Mouse (Mus musculus): ENCODE measurements around the gene Polg2. TPM values are rescaled to one million over a fixed set of nuclear protein-coding genes. Genes with fewer than 3 reads are reported as not detected.

Polg2 gene
- total and polyA plus RNA-seq, 3 experiments = 12.1 to 12.5 (median 12.3) TPM

DNA sequence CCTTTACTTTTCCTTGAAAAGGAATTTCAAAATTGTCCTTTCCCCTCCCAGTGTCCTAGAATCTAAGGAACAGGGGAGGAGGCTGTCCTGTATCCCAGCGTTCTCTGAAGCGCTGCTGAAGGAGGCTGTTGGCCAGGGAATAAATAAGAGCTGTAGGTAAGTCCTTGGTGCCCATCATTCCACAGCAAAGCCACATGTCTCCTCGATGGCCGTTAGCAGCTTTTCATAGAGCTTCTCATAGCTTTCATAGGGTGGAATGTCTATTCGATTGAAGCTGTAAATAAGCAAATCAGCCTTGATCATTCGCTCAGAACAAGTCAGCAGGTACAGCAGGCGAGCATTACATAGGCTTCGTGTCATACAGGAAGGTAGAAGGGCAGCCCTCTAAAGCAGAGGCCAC, 43.2 kb upstream of the Polg2 start:
- in situ Hi-C loops (cut with MboI; ENCODE audit: low pct_ligation_motif_present, low pct_unique_long_range_greater_than_20kb, low sequenced_read_pairs) (no loop called here), dilution Hi-C loops (cut with MboI; ENCODE audit: extremely low pct_ligation_motif_present, extremely low pct_unique_long_range_greater_than_20kb, low sequenced_read_pairs) (no loop called here)
- peaks cover 45 to 83% of the 10 kb centered on the region in 2 experiments for H3K36me3 ChIP-seq (replicated peaks in 1 of 2; ENCODE audit: control insufficient read depth in 1 of 2, insufficient read depth in 1 of 2, low read length in 1 of 2)
- no peak overlapping the region for H3K4me2 ChIP-seq (ENCODE audit: insufficient read depth, low read depth, poor library complexity, severe bottlenecking)
- H3K27ac ChIP-seq (ENCODE audit: insufficient read depth, low read depth) = no peak overlapping the region
- no peaks in the 10 kb centered on the region for H3K4me1 ChIP-seq (ENCODE audit: control insufficient read depth in 1 of 2, insufficient read depth in 2 of 2)
- no peaks in the 10 kb centered on the region for H3K79me2 ChIP-seq (replicated peaks; ENCODE audit: control insufficient read depth, extremely low read depth, insufficient read depth, poor library complexity, severe bottlenecking)
- no peaks in the 10 kb centered on the region for H3K27me3 ChIP-seq (replicated peaks)
- no peaks in the 10 kb centered on the region for H3K9me3 ChIP-seq (replicated peaks; ENCODE audit: low read length)
- no peak overlapping the region for H3K9ac ChIP-seq (ENCODE audit: insufficient read depth, low read depth)
- no peak overlapping the region for H3K4me3 ChIP-seq (replicated peaks in 1 of 3; ENCODE audit: low read depth in 2 of 3, low read length in 2 of 3, poor library complexity in 1 of 3)
- no peak for DNase-seq (ENCODE audit: extremely low read depth)
- TF ChIP-seq MXI1 (IDR thresholded peaks at IDR 0.05; ENCODE audit: low read depth, low read length) (no peak), MAX (IDR thresholded peaks at IDR 0.05; ENCODE audit: low read length) (no peak), ZKSCAN1 (IDR thresholded peaks at IDR 0.05; ENCODE audit: borderline replicate concordance, low read depth, low read length) (no peak), RCOR1 (conservative IDR thresholded peaks at IDR 0.05; ENCODE audit: low read depth, low read length) (no peak), ZMIZ1 (IDR thresholded peaks at IDR 0.05; ENCODE audit: low read depth, low read length) (no peak), KAT2A (IDR thresholded peaks at IDR 0.05; ENCODE audit: insufficient replicate concordance, low read length) (no peak), CHD2 (IDR thresholded peaks at IDR 0.05; ENCODE audit: low read length) (no peak), IRF4 (IDR thresholded peaks at IDR 0.05; ENCODE audit: low read depth, low read length) (no peak), NELFE (IDR thresholded peaks at IDR 0.05; ENCODE audit: low read depth, low read length) (no peak), UBTF (IDR thresholded peaks at IDR 0.05; ENCODE audit: low read depth, low read length) (no peak), ZC3H11A (IDR thresholded peaks at IDR 0.05; ENCODE audit: low read depth, low read length) (no peak), NRF1 (IDR thresholded peaks at IDR 0.05; ENCODE audit: low read depth, low read length) (no peak), TCF12 (IDR thresholded peaks at IDR 0.05; ENCODE audit: low read depth, low read length) (no peak), E2F4 (IDR thresholded peaks at IDR 0.05; ENCODE audit: insufficient replicate concordance, low read depth, low read length) (no peak), POLR2A (IDR thresholded peaks at IDR 0.05; ENCODE audit: low read depth, low read length) (no peak), JUN (IDR thresholded peaks at IDR 0.05; ENCODE audit: insufficient read depth, low read depth, low read length) (no peak), RAD21 (IDR thresholded peaks at IDR 0.05; ENCODE audit: low read depth, low read length) (no peak), ETS1 (conservative IDR thresholded peaks at IDR 0.05; ENCODE audit: low read depth, low read length) (no peak)

DNA sequence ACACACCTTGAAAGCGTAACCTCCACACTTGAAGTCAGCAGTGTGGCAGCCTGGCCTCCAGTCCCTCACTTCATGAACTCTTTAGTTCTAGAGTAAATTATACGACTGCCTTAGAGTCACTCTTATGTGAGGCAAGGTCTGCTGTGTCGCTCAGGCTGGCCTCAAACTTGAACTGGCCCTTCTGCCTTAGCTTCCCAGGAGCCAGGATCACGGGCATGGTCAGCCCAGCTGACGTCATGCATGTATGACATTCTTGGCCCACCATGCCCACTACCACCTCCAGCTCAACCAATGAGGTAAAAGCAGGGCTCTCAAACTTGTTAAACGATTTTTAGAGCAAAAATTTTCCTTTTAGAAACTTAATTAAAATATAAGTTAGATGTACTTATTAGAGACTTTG, 42.1 kb upstream of the Polg2 start:
- no peaks in the 10 kb centered on the region for H3K79me2 ChIP-seq (replicated peaks; ENCODE audit: control insufficient read depth, extremely low read depth, insufficient read depth, poor library complexity, severe bottlenecking)
- H3K36me3 ChIP-seq (replicated peaks in 1 of 2; ENCODE audit: control insufficient read depth in 1 of 2, insufficient read depth in 1 of 2, low read length in 1 of 2) = peaks cover 55 to 86% of the 10 kb centered on the region in 2 experiments
- dilution Hi-C loops (cut with MboI; ENCODE audit: extremely low pct_ligation_motif_present, extremely low pct_unique_long_range_greater_than_20kb, low sequenced_read_pairs) = no loop called here
- no peak overlapping the region for H3K27ac ChIP-seq (ENCODE audit: insufficient read depth, low read depth)
- H3K27me3 ChIP-seq (replicated peaks) = no peaks in the 10 kb centered on the region
- in situ Hi-C loops (cut with MboI; ENCODE audit: low pct_ligation_motif_present, low pct_unique_long_range_greater_than_20kb, low sequenced_read_pairs) = no loop called here
- no peaks in the 10 kb centered on the region for H3K9me3 ChIP-seq (replicated peaks; ENCODE audit: low read length)
- no peak overlapping the region for H3K4me2 ChIP-seq (ENCODE audit: insufficient read depth, low read depth, poor library complexity, severe bottlenecking)
- TF ChIP-seq NRF1 (IDR thresholded peaks at IDR 0.05; ENCODE audit: low read depth, low read length) (no peak), SMC3 (IDR thresholded peaks at IDR 0.05; ENCODE audit: low read depth, low read length) (no peak), TBP (conservative IDR thresholded peaks at IDR 0.05; ENCODE audit: low read depth, low read length) (no peak), CHD2 (IDR thresholded peaks at IDR 0.05; ENCODE audit: low read length) (no peak), NELFE (IDR thresholded peaks at IDR 0.05; ENCODE audit: low read depth, low read length) (no peak), POLR2AphosphoS2 (IDR thresholded peaks at IDR 0.05; ENCODE audit: low read depth, low read length) (no peak), MAFK (IDR thresholded peaks at IDR 0.05; ENCODE audit: insufficient replicate concordance, low read length) (no peak), MXI1 (IDR thresholded peaks at IDR 0.05; ENCODE audit: low read depth, low read length) (no peak), ZKSCAN1 (IDR thresholded peaks at IDR 0.05; ENCODE audit: borderline replicate concordance, low read depth, low read length) (no peak), ZC3H11A (IDR thresholded peaks at IDR 0.05; ENCODE audit: low read depth, low read length) (no peak), USF2 (conservative IDR thresholded peaks at IDR 0.05; ENCODE audit: low read depth, low read length) (no peak), MAX (IDR thresholded peaks at IDR 0.05; ENCODE audit: low read length) (no peak), RAD21 (IDR thresholded peaks at IDR 0.05; ENCODE audit: low read depth, low read length) (no peak), USF1 (IDR thresholded peaks at IDR 0.05; ENCODE audit: low read depth, low read length) (no peak), ZNF384 (IDR thresholded peaks at IDR 0.05; ENCODE audit: low read depth, low read length) (no peak), KAT2A (IDR thresholded peaks at IDR 0.05; ENCODE audit: insufficient replicate concordance, low read length) (no peak), SIN3A (IDR thresholded peaks at IDR 0.05; ENCODE audit: low read length) (no peak), CHD1 (IDR thresholded peaks at IDR 0.05; ENCODE audit: low read depth, low read length) (no peak)
- no peak overlapping the region for H3K9ac ChIP-seq (ENCODE audit: insufficient read depth, low read depth)
- H3K4me3 ChIP-seq (replicated peaks in 1 of 3; ENCODE audit: low read depth in 2 of 3, low read length in 2 of 3, poor library complexity in 1 of 3) = no peak overlapping the region
- H3K4me1 ChIP-seq (ENCODE audit: control insufficient read depth in 1 of 2, insufficient read depth in 2 of 2) = no peaks in the 10 kb centered on the region
- no peak for DNase-seq (ENCODE audit: extremely low read depth)
